Mouse (Mus musculus) small intestine, adult 2 months (tissue): ENCODE data around the gene Mrps9.

ENCODE experiments used
- CTCF ChIP-seq: fragments of 200-500 bp; IDR thresholded peaks from 2 replicates; pipeline ENCODE4 v1.5.1; 2012; ENCODE audit warnings: low read depth, mild to moderate bottlenecking, control low read depth, inconsistent platforms, low read length, moderate library complexity, mixed read lengths; ENCODE audit not compliant: insufficient replicate concordance, insufficient read length; ENCODE audit errors: extremely low read depth
- POLR2A ChIP-seq: fragments of 200-500 bp; IDR thresholded peaks from 2 replicates; pipeline ENCODE4 v1.6.1; 2012; ENCODE audit warnings: low read depth, mild to moderate bottlenecking, control low read depth, inconsistent platforms, low read length, moderate library complexity

DNA sequence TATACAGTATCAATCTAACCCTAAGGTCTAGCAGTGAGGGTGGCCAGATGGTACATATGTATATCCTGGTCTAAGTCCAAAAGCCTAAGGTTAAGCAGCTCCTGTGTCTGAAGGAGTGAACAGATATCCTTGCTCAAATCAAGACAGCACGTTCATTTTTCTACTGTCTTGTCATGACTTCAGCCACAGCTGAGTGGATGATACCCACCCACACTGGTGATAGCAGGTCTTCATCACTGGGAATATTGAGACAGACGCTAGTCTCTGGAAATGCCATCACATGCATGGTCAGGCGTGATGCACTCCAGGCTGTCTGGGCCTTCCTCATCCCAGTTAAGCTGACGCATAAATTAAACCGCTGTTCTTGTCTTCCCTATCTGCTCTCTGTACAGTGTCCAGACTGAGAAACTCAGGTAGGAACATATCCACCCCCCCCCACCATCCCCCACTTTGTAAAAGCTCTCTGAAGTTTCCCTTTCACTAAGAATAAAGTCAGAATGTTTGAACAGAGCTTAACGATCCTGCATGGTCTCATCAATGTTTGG is 37.7 kb upstream of the Mrps9 start:
- TF ChIP-seq CTCF, result no peak
- no peak for TF ChIP-seq POLR2A
